Mouse (Mus musculus) right cerebral cortex, postnatal 4 days (tissue): Measurements from ENCODE around the gene Atp8a1.

Experiments
- DNase-seq: peaks from one replicate; pipeline ENCODE4 v3.0.0-alpha.2; 2022

The Atp8a1 gene

DNA sequence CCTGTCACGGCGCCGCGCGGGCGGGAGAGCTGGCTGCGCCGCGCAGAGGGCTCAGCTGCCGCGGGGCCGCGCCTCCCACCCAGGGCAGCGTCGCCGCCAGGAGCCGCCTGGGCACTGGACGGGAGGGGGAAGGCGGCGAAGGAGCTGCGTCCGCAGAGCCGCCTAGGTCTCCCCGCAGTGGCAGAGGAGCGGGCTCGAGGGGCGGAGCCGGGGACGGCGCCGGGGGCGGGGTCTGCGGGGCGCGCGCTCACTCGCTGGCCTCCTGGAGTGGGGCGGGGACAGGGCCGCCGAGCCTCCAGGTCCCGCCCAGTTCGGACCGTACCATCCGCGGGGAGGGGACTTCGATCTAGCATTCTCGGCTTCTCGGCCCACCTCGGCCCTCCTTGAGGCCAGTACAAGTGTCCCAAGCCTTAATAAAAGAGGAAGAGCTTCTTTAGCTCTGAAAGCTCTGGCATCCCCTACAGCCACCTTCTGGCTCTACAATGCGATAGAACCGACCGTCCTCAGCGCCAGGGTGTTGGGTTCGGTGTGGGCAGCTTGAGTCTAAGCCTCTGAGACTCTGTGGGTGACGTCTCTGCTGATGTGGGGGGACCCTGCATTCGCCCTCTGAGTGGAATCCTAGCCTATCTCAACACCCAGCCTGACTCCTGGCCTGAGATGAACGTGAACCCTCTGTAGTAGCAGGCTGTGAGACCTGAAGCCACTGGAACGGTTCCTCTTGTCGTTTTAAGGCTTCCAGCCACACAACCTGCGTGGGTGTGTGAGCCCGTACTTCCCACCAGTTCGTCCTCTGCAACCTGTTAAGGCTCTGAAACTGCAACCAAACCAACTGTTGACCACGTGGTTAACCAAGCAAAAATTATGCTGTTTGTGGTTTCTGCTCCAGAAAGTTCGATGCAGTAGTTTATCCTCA, at the start of gene Atp8a1:
Gene Atp8a1, minus strand, starts transcription at position 182 of the 913 bp plus-strand sequence.
- DNase-seq: peak; percentile 98

DNA sequence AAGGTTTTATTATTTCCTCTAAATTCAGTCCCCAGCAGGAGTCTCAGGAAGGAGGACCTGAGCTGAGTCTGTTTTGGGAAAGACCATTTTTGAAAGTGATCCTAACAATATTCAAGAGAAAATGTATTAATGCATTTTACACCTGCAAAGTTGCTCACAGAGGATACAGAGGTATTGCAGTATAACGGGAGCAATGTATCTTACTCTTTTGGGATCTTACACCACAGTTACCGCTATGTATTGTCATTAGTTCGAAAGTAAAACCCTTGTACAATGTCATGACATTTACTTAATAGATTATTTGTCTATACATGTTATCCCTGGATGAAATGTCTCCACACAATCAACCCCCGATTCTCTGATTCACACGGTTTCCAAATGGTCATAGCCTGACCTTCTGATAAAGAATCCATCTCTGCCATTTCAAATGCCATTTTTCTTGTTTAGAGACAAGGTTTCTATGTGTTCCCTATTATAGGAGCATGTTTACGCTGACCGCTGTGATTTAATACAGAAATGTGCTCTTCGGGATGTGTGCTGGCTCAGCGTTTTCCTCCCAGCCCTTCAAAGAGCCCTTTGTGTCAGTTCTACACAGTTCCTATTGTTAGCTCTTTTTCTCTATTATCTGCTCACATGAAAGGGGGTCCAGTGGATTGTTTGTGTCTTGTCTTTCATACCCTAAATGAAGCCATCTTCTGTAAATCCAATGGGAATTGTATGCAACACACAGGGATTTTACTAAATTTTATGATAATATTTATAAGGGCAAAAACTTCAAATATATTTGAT, 37.4 kb upstream of the Atp8a1 start:
- no peak for DNase-seq

DNA sequence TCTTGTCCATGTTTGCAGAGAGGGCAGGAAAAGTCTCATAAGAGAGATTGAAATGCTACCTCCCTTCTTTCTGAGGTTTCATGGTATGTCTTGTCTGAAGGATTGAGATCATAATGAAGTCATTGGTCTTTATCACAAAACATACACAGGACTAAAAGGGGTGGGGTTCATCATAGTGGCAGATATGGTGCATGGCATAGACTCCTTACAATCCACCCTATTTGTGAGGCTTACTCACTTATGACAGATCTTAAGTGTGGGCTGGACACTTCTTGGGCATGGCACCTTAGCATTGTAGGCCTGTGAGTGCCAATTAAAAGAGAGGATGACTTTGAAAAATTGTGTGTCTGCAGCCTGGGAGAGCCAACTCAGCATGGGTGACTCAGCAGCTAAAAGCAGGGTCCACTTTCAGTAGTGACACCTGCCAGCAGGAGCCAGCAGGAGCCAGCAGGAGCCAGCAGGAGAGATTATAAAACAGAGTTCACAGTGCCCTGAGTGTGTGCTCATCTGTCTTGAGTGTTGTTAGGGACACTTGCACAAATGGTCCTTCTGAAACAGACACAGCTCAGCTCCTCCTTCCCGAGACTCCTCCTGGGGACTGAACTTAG, 36.4 kb upstream of the Atp8a1 start:
- no peak for DNase-seq

DNA sequence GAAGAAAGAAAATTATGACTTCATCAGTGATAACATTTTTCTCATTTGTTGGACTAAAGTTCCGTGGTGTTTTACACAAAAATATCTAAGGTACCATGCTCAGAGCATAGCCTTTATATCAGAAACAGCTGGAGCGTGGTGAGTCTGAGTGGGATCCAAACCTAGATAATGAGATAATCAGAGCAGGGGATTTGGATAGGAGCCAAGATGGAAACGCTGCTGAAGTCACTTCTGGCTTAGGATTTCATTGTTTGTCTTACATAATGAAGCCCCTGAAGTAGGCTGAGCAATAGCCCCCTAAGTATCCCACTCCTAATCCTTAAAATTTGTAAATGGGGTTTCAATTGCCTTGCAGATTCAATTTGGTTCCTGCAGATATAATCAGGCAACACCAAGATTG, 24.2 kb upstream of the Atp8a1 start:
- no peak for DNase-seq

DNA sequence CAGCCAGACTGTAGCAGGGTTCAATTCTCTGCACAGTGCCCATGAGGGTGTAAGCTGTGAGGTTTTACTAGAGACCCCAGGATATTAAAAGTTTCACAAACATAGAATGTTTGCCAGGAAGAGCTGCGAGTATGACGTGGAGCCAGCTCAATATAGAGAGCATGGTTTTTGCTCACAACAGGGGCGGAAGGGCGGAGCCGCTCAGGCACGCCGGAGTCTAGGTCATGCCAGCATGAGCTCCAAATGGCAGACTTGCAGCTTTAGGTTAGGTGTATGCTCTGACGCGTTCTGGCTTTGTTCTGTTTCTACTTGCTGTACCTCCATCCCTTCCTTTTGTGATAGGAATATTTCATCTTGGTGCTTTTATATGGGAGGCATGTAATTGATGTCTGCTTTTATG, 19.0 kb upstream of the Atp8a1 start:
- no peak for DNase-seq

DNA sequence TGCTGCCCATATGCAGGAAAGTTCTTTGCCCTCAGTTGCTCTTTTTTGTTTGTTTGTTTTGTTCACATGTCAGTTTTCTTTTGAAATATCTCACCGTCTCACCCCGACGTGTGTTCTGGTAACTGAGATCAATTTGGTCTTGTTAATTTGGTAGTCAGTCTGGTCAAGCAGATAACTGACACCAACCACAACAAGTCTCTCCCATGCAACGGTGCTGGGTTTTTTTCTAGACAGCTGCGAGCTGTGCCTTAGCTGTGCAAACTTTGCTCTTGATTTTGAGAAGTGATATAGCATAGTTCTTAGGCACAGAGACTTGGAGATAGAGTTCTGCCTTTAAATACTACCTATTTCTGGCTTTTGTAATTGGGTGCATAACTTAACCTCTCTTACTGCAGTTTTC, 18.4 kb upstream of the Atp8a1 start:
- DNase-seq: no peak

DNA sequence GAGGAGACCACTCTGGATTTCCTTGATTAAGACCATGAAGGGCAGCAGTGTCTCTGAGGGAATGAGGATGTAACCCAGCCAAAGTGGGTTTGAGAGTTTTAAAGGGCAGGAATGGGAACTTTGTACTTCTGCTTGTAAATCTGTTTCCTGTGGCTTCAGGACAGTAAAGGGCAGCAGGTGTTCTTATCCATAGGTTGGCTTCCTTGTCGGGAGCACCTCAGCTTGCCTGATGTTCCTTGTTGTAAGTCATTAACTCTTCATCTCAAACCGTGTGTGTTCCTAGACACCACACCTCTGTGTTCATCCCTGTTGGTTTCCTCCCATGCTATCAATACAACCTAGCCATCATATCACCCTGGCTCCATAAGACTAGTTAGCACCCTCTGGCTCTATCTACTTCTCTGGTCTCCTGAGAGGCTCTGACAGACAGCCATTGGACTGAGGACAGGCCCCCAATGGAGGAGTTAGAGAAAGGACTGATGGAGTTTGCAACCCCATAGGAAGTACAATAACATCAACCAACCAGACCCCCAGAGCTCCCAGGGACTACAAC, 17.4 kb upstream of the Atp8a1 start:
- no peak for DNase-seq

DNA sequence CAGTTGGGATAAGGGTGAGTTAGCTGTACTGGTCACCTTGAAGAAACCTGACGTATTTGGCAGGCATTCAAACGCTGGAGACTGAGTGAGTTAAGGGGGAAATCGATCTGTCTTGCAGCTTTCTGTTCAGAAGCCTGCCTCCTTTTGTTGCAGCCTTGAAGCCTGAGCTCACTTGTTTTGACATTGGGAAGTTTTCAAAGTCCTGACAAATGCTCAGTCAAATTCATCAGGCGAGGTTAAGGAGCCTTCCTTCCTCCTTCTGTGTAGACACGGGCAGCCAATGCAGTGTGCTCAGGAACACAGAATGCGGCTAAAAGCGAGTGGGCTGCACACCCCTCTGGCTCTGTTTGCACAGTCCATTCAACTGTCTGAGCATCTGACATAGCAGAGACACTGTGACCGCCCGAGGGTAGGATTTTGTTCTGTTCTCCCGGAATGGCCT, 16.7 kb upstream of the Atp8a1 start:
- no peak for DNase-seq

DNA sequence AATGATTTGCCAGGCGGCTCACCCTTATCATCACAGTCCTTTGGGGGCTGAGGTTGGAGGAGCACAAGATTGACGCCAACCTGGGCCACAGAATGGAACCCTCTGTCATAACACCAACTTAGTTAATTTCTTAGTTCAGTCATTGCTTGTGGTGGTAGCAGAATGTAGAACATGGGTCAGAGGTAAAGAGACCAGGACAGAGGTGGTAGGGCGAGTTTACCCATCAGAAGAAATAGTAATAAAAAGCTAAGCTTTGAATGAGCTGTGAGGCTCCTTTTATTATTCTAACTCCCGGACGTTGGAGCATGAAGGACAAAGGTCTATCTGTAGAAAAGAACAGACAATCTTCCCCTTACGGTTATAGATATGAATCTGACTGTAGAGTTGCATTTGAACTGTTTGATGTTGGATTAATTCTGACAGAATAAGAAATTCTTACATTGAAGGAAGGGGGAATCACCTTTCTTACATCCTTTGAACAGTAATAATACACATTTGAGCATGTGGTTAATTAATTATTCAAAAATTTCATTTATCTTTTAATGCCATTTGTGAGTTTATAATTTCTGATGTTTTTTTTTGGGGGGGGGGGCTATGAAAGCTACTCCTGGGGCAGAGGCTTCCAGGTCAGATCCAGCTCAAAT, 7.9 kb upstream of the Atp8a1 start:
- DNase-seq: no peak

DNA sequence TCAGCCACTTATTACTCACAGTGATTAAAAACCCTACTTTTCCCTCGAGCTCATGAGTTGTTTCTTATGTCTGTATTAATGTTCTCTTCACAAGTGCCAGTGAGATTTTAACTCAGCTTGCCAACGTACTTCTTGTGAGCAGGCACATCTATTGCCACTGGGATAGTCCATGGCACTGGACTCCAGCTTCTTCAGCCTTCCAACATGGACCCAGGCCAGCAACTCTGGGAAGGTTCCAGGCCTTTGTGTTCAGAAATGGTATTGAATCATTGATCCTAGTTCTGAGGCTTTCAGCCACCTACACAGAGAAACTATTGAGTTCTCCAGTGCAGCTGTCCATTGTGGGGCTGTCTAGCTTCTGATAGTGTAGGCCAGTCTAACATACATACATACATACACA, 5.6 kb upstream of the Atp8a1 start:
- DNase-seq: no peak

DNA sequence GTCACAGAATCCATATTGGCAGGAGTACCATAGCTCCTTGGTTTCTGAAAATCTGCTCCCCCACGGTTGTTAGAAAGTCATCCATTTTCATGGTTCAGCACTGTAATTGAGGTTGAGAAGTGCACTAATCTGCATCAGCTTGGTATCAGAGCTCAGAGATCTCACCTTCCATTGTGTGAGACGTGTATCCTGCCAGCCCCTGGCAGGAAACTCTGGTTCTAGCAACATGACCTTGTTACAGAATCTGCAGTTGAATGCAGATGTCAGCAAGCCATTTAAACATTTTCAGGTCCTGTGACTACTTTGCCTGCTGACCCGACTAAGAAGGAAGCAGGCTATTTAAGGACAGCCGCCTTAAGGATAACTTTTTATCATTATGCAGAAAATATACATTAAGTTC, 2.2 kb upstream of the Atp8a1 start:
- DNase-seq: no peak

DNA sequence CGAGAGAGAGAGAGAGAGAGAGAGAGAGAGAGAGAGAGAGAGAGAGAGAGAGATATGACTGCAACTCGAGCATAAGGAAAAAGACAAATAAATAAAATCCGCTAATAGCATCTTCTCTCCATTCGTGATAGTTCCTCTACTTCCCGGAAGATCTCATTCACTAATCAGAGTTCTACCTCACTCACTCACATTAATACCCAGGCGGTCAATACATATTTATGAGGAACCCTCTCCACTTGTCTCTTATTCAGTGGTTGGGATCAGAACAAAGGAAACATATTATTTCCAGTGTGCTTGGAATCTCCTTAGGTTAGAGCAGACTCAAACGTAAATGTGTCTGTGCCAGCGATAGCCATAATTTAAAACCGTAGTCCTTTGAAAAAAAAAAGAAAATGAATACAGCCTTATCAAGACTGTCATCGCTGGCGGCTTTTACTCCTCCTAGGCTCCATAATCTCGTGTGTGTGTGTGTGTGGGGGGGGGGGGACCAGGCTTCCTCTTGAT, 1.3 kb upstream of the Atp8a1 start:
- DNase-seq: no peak

DNA sequence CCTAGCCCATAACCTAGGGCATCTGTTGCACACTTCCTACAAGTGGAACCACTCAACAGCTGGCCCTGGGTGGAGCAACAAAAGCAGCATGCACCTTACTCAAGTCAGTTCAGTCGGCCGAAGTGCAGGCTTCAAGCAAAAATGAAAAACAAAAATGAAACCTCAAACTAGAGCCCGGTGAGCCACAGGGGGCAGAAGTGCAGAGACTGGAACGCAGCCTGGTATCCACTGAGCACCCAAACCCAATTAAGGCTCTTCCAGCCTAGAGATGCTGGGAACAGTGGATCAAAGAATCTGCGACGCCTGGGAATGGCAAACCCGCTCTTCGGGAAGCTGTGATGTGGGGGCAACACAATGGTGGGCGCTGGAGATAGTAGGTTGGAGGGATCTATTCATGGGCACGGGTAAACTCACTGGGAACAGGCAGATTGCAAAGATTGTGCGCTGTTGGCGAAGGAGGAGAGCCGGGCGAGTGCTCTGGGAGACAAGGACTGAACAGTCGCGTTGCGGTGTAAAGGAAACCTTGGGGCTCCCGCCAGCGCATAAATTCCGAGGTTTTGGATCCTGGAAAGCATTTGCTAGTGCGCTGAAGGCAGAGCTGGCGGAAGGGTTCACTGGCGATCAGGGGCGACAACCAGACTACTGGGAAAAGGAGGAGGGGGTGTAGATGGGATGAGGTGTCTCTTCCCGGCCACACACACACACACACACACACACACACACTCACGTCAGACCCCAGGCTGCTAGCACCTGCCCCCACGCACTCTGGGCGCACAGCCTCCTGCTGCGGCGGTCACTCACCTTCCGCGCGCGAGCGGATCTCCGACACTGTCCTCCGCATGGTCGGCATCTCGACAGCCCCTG, 641 bp downstream of the Atp8a1 start:
- DNase-seq: peak; percentile 55

DNA sequence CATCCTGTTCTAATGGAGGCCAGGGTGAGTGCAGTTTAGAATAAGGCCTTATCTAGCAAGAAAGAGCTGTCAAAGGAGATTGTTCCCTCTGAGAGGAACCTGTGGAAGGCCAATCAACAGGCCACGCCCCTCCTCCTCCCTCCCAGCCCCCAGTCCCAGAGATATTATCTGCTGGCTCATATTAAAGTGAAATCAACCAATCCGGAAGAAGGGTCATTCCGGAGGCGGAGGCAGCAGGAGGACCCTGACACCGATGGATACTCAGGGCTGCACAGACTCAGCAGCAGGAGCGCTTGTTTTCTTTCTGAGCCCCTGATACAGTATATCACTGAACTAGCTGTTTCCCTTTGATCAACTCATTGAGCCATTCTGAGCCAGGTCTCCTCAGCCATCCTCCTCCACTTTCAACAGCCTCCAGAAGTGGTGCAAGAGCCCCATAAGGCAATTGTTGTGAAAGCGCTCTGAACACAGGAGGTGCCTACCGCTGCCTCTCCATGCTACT, 2.0 kb downstream of the Atp8a1 start:
- no peak for DNase-seq

DNA sequence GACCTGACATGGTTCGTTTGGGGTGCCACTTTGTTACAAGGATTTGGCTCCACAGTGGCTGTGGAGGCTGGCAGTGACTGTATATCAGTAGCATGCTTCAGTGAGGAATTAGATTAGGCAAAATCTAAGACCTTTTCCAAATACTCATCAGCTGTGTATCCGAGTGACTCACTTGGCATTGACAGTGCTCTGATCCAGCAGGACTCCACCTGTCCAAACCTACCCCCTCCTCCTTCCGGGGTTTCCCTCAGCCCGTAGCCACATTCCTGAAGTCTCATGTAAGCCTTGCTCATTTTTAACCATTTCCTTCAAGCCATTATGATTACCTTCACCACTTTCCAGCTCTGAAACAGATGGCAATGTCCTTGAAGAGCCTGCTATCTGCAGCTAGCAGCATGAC, 3.2 kb downstream of the Atp8a1 start:
- DNase-seq: no peak

DNA sequence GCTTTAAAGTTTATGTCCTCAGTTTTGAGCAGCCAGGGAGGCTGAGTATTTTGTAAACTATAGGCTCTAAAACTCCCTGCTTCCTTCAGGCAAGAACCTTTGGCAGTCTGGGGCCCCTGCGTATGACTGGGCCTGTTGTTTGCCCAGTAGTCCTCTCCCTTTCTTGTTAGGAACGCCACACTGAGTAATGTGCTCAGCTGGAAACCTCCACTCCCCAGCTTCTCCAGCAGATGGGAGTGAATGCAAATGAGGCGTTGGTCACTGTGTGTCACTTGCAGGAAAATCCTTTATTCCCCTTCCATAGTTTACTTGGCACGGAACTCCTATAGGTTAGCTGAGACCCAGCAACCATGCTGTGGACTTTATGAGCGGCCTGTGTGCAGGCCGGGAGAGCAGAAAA, 4.9 kb downstream of the Atp8a1 start:
- DNase-seq: no peak

DNA sequence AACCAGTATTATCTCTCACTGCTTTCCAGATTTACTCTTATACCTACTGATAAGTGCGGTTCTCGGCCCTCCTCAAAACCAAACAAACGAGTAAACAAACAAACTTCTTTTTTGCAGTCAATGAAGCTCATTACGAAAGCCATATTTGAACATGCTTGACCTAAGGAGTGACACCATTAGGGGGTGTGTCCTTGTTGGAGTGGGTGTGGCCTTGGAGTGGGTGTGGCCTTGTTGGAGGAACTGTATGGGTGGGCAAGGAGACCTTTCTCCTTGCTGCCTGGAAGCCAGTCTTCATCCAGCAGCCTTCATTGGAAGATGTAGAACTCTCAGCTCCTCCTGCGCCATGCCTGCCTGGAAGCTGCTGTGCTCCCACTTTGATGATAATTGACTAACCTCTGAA, 13.4 kb downstream of the Atp8a1 start:
- no peak for DNase-seq

DNA sequence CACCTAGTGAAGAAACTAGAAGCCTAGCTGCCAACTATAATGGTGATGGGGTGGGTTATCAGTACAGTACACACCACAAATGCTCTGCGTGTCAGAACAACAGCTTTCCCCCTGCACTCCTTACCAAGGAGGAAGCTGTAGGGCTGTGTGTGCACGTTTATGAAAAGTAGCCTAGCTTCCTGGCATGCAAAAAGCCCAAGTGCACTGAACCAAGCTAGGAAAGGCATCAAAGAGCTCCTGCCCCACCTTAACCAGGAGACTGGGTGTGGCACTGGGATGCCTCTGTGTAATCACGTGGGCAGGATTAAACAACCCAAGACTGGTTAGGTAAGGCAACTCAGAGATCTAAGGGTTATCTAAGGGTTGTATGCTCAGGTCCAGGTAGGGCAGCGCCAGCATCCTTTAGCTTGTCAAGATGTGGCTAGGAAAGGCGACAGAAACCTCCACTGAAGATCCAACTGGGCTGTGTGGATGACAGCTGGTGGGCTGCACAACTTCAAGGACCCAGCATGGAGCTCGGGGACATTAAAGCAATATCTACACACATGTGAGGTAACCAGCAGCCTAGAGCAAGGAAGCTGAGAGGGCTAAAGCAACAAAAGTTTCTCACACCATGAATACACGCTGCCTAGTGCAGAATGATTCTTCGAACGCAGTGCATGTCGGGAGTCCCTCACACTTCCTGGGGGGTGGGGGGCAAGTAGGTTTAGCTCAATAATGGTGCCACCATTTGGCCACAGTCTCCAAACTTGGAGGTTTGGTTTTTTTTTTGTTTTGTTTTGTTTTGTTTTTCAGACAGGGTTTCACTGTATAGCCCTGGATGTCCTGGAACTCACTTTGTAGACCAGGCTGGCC, 15.7 kb downstream of the Atp8a1 start:
- DNase-seq: no peak

DNA sequence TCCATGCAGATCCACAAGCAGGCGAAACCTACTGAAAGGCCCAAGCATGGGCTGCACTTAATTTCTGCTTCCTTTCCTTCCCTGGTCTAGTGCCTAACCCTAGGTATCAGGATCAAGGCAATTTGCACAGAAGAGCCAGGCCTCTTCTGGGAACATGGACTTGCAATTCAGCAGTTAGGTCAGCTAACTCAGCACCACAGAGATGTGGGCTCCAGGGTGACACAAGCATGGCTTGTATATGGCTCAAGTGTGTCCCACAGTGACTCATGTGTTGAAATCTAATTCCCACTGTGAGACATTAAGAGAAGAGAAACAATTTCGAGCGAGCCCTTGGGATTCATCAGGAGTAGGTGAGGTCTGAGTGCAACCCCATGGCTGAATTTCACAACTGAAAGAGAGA, 18.9 kb downstream of the Atp8a1 start:
- DNase-seq: no peak

DNA sequence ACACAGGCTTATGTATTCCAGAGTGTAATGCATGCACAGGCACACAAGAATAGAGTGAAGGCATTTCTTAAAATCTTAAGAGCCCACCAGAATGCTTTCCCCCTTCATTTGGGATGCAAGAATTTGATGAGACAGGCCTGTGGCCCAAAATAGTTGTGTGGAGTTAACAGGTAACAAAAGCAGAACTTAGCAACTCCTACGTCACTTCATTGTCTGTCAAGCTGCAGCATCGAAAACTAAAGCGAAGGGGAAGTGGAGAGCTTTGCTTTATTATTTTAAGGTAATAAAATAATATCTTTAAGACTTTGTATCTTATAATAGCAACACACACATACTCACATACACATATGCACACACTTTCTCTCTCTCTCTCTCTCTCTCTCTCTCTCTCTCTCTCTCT, 20.3 kb downstream of the Atp8a1 start:
- DNase-seq: no peak
